Mouse (Mus musculus) myocyte (in vitro differentiated cells): ENCODE measurements at regions not wholly inside any gene's neighbourhood (a gene's known extent, or its start where the extent isn't known, plus 50 kb on each side); places are given as distances from the start of the nearest gene placed in this dataset.

Source experiments
- CEBPB ChIP-seq: IDR thresholded peaks from 2 replicates; pipeline ENCODE4 v1.6.1; 2011; ENCODE audit warnings: mild to moderate bottlenecking, moderate library complexity; ENCODE audit not compliant: poor library complexity, insufficient read depth, severe bottlenecking
- E2F4 ChIP-seq: IDR thresholded peaks from one replicate; pipeline ENCODE4 v1.6.1; 2011; ENCODE audit warnings: mild to moderate bottlenecking, control low read depth, moderate library complexity; ENCODE audit not compliant: insufficient read depth
- MAX ChIP-seq: IDR thresholded peaks from one replicate; pipeline ENCODE4 v1.6.1; 2011; ENCODE audit warnings: low read depth, mild to moderate bottlenecking, control low read depth
- MYOD1 ChIP-seq, 3 experiments: IDR thresholded peaks; one replicate each; pipeline ENCODE4 v1.6.1; 2011; ENCODE audit warnings: control low read depth in 2 of 3, low read depth in 2 of 3, mild to moderate bottlenecking in 2 of 3, moderate library complexity in 1 of 3; ENCODE audit not compliant: insufficient read length in 2 of 3, control insufficient read depth in 1 of 3
- MYOG ChIP-seq, 3 experiments: IDR thresholded peaks; one replicate each; pipeline ENCODE4 v1.6.1; 2011; ENCODE audit warnings: control low read depth in 2 of 3, low read depth in 2 of 3, mild to moderate bottlenecking in 2 of 3; ENCODE audit not compliant: insufficient read length in 2 of 3, control insufficient read depth in 1 of 3, insufficient read depth in 1 of 3
- POLR2A ChIP-seq: IDR thresholded peaks from one replicate; pipeline ENCODE4 v1.6.1; 2011; ENCODE audit warnings: low read depth, mild to moderate bottlenecking, control low read depth, moderate library complexity; ENCODE audit not compliant: insufficient read length
- POLR2AphosphoS2 ChIP-seq: IDR thresholded peaks from one replicate; pipeline ENCODE4 v1.6.1; 2011; ENCODE audit warnings: low read depth, control low read depth; ENCODE audit not compliant: insufficient read length
- REST ChIP-seq: IDR thresholded peaks from one replicate; pipeline ENCODE4 v1.6.1; 2011; ENCODE audit warnings: mild to moderate bottlenecking, control low read depth, moderate library complexity; ENCODE audit not compliant: insufficient read depth, insufficient read length
- SRF ChIP-seq: IDR thresholded peaks from one replicate; pipeline ENCODE4 v1.6.1; 2011; ENCODE audit warnings: low read depth; ENCODE audit not compliant: control insufficient read depth, insufficient read length
- TCF12 ChIP-seq: IDR thresholded peaks from one replicate; pipeline ENCODE4 v1.6.1; 2011; ENCODE audit warnings: mild to moderate bottlenecking, control low read depth; ENCODE audit not compliant: poor library complexity, insufficient read depth, severe bottlenecking
- TCF3 ChIP-seq: IDR thresholded peaks from one replicate; pipeline ENCODE4 v1.6.1; 2011; ENCODE audit warnings: low read depth, control low read depth; ENCODE audit not compliant: insufficient read length
- USF1 ChIP-seq: IDR thresholded peaks from one replicate; pipeline ENCODE4 v1.6.1; 2011; ENCODE audit warnings: low read depth, mild to moderate bottlenecking, control low read depth, moderate library complexity

DNA sequence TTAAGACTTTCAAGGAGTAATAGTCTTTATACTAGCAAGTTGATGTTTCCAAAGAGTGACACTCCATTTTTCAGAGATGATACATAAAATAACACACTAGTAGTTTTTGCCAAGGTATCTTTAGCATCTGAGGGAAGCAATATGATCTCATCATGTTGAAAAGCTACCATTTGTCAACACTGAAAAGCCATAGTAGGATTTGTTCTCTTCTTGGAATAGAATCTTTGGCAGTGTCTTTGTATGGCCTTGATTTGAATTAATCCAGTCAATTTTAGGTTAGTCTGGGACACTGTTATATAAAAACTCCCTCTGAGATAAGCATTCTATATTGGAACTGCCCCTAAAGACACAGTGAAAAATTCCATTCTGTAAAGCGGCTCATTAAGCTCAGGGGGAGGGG lies 171.4 kb upstream of the Dcbld2 start:
- TF ChIP-seq POLR2A (no peak), TCF12 (no peak), USF1 (no peak), TCF3 (no peak), MYOG (IDR thresholded peaks at IDR 0.05; ENCODE audit: control insufficient read depth in 1 of 3, insufficient read depth in 1 of 3, insufficient read length in 2 of 3, low read depth in 2 of 3) (no peak), REST (no peak), POLR2AphosphoS2 (no peak), CEBPB (no peak), SRF (no peak), MYOD1 (IDR thresholded peaks at IDR 0.05; ENCODE audit: control insufficient read depth in 1 of 3, insufficient read length in 2 of 3, low read depth in 2 of 3) (no peak), E2F4 (no peak), MAX (no peak)
